Mouse (Mus musculus) megakaryocyte progenitor cell, adult 5-6 weeks (primary cell): ENCODE measurements at regions not wholly inside any gene's neighbourhood (a gene's known extent, or its start where the extent isn't known, plus 50 kb on each side); places are given as distances from the start of the nearest gene placed in this dataset.
"Not testable (repeated sequence)": the region's sequence is repeated elsewhere in the genome, so short reads cannot be mapped to it uniquely, and the experiment has no call there.

Experiments
- ATAC-seq: replicated peaks from 2 replicates; pipeline ENCODE4 v1.8.0; 2016; ENCODE audit warnings: mild to moderate bottlenecking, moderate TSS enrichment, inconsistent platforms; ENCODE audit not compliant: poor library complexity

DNA sequence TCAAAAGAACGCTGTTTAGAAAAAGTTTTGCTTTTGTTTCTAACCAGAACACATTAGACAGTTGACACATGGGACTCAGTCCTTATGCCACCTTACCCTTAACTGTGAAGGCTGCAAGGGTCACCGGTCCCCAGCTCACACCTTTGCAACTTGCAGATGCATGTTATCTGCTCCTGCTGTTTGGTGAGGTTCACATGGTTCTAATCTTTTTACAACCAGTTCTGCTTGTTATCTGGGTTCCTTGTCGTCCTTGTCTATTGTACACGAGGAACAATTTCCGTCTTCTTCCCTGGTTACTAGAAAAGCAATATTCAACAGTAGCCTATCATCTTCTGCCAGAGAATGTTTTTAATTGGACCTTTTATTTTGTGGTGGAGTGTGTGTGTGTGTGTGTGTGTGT, 200.8 kb downstream of the Gm21738 start:
- not testable (repeated sequence) for ATAC-seq

GRCm38 (mm10) chr14:19208507-19208906, 210.2 kb downstream of the Gm21738 start:
- peak; percentile 78 for ATAC-seq

- ATAC-seq, result peak; percentile 74
Measured at GRCm38 (mm10) chr14:19180203-19180602, 238.5 kb downstream of the Gm21738 start.

GRCm38 (mm10) chr14:19178060-19178459, 240.7 kb downstream of the Gm21738 start:
- ATAC-seq, result peak; percentile 54

DNA sequence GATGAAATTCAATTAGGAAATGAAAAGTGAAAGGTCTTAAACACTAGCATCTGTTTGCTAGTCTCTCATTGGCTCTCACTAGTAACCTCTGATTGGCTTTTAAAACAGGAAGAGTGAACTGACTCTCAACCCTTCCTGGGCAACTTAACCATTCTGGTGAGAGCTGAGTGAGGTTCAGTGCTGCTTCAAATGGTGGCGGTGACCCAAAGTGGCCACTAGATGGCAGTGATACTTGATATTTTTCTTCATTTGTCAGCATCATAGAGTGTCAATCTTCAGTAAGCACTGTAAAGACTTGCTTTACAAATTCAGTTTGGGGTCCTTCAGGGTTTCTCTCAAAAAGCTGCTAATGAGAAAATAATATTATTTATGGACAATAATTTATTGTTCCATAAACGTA, 243.4 kb downstream of the Gm21738 start:
- peak; percentile 79 for ATAC-seq

DNA sequence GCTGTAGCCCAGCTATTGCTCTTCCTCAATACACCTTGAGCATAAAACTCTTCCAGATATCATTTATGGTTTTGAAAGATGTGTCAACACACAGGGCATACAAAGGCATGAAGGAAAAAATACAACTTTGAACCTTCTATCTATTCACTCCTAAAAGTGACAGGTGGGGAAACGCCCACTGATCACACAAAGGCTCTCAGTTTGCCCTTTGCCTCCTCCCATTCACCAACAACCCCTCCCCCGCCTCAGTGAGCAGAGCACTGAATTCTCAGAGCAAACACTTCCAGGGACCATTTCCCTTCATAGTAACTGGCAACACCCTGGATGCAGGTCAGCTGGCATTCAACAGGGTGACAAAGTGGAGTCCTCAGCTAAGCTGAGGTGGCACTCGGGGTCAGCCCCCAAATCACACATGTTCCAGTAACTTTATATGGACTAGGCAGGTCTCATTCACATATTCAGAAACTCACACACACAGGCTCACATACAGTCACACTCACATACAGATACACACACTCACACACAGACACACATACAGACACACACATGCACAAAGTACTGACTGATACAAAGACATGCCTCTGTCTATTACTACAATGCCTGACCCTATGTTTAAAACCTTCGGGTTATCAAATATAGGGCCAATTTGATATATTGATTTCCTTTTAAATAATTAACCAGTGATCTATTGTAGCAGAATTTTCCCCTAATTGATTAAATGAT, 248.3 kb downstream of the Gm21738 start:
- not testable (repeated sequence) for ATAC-seq

DNA sequence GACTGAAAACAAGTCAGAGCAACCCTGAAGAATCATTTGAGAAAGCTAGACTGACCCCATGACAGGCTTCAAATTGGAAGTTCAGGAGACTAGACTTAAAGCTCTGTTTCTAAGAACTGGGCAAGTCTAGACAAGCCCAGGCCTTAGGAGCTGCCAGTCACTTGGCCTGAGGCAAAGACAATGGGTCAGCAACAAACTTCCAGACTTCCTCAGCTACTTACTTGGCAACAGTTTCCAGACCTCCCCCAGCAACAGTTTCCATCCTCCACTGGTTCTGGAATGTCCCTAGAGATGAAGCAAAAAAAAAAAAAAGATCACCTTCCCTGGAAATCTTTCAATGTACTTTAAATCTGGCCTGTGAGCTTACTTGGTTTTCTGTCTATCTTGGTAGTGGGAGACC, 251.9 kb downstream of the Gm21738 start:
- ATAC-seq, result no peak

GRCm38 (mm10) chr14:19139875-19140274, 245.8 kb upstream of the Ube2e2 start:
- not testable (repeated sequence) for ATAC-seq

- no peak for ATAC-seq
Measured at GRCm38 (mm10) chr14:19131532-19131931, 237.5 kb upstream of the Ube2e2 start.
